Mouse (Mus musculus) urinary bladder, postnatal 4 days (tissue): Measurements from ENCODE around the gene Klhdc7b.
A peak's percentile ranks its signal among the peaks of the same experiment; 100 is the strongest.
"Not testable (repeated sequence)": the region's sequence is repeated elsewhere in the genome, so short reads cannot be mapped to it uniquely, and the experiment has no call there.

Experiments used
- DNase-seq, 2 experiments: peaks; one replicate each; pipeline ENCODE4 v3.0.0; 2021 to 2022; ENCODE audit warnings: low spot score in 2 of 2

The Klhdc7b gene

GRCm38 (mm10) chr15:89428136-89428790 is 43.5 kb downstream of the Klhdc7b start:
- no peak for DNase-seq

- no peak for DNase-seq
Measured at GRCm38 (mm10) chr15:89428821-89429351, 44.2 kb downstream of the Klhdc7b start.

GRCm38 (mm10) chr15:89429352-89430221 is 44.9 kb downstream of the Klhdc7b start, which contains the start of the genes C730034F03Rik, Gm44502 and Chkb:
Gene C730034F03Rik (plus strand): TSS chr15:89429589.
Gene Gm44502 (minus strand): TSS chr15:89429696.
Gene Chkb (minus strand): TSS chr15:89429908.
- DNase-seq = peak; percentile 87 to 91

GRCm38 (mm10) chr15:89430341-89430740 is 45.6 kb downstream of the Klhdc7b start:
- DNase-seq = no peak

- DNase-seq = not testable (repeated sequence)
Measured at GRCm38 (mm10) chr15:89430771-89431170, 46.1 kb downstream of the Klhdc7b start.

- no peak for DNase-seq
Measured at GRCm38 (mm10) chr15:89431271-89431670, 46.6 kb downstream of the Klhdc7b start.

- no peak for DNase-seq
Measured at GRCm38 (mm10) chr15:89431806-89432205, 47.1 kb downstream of the Klhdc7b start.

- DNase-seq = no peak
Measured at GRCm38 (mm10) chr15:89432946-89433345, 48.2 kb downstream of the Klhdc7b start.

GRCm38 (mm10) chr15:89434136-89434535 is 49.4 kb downstream of the Klhdc7b start:
- DNase-seq = no peak

- DNase-seq = no peak
Measured at GRCm38 (mm10) chr15:89435878-89436277, 51.2 kb downstream of the Klhdc7b start.
